Mouse (Mus musculus): ENCODE measurements around the gene Nr4a1. TPM values are rescaled to one million over a fixed set of nuclear protein-coding genes. Genes with fewer than 3 reads are reported as not detected.
A peak's percentile ranks its signal among the peaks of the same experiment; 100 is the strongest.

Nr4a1 gene
- total RNA-seq, 1 experiment from 2014 or later, result 32.7 TPM

DNA sequence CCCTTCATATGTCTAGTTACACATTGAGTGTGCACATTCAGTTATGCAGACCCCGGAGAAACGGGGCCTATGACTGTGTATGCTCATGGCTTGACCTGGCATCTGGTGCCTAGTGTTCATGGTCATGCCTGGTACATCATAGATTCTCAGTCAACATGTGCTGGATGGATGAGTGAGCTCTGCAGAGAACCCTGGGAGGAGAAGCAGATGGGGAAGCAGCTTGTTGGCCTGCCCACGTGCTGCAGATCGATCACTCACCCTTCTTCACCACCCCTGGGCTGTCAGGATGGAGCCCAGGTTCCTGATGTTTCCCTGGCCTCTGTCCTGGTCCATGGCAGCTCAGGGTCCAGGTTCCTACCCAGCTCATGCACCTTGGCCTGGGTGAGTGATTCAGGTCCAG is 52.4 kb downstream of the Nr4a1 start:
- ATAC-seq (replicated peaks; ENCODE audit: low read depth, poor library complexity, severe bottlenecking), result no peak

GRCm38 (mm10) chr15:101308440-101309348 is 54.6 kb downstream of the Nr4a1 start:
- peak; percentile 55 for ATAC-seq (replicated peaks; ENCODE audit: low read depth, poor library complexity, severe bottlenecking)

DNA sequence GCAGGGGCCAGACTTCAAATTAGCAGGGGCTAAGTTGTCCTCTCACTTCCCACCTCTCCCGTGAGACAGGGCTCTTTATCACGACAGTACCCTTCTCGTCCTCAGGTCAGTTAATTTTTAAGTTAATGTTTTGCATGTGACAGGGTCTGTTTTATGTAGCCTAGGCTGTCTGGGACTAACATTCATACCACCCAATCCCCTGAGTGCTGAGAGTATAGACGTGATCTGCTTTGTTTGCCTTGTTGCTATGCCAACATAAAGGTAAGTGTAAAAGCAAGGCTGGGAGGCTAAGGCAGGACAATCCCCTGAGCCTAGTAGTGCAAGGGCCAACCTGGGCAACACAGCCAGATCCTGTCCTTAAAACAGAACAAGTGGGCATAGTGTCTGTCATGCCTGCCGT is 55.4 kb downstream of the Nr4a1 start:
- no peak for ATAC-seq (replicated peaks; ENCODE audit: low read depth, poor library complexity, severe bottlenecking)

- no peak for ATAC-seq (replicated peaks; ENCODE audit: low read depth, poor library complexity, severe bottlenecking)
Observed at GRCm38 (mm10) chr15:101311087-101311770, 57.2 kb downstream of the Nr4a1 start.

DNA sequence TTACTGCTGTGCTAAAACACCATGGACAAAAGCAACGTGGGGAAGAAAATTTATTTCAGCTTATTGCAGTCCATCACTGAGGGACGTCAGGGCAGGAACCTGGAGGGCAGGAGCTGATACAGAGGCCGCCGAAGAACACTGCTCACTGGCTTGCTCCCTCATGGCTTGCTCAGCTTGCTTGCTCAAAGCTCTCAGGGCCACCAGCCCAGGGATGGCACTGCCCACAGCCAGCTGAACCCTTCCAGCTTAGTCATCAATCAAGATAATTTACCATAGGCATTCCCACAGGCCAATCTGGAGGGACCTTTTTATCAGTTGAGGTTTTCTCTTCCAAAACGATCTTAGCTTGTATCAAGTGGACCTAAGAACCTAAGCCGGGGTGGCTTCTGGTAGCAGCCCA is 57.9 kb downstream of the Nr4a1 start:
- no peak for ATAC-seq (replicated peaks; ENCODE audit: low read depth, poor library complexity, severe bottlenecking)

DNA sequence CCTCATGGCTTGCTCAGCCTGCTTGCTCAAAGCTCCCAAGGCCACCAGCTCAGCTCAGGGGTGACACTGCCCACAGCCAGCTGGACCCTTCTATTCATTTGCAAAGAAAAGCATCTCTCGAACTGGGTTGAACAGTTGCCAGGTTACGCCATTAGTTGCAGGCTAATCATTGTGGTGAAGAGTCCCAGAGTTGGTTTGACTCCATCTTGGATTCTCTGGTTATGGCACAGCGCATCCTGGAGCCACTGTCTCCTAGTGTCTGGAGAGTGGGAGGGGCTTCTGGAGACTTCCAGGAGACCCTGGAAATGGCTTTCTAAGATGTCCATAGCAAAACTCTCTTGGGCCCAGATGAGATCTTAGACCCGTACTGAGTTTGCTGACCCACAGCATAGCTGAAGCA is 61.3 kb downstream of the Nr4a1 start:
- ATAC-seq (replicated peaks; ENCODE audit: low read depth, poor library complexity, severe bottlenecking), result no peak

- ATAC-seq (replicated peaks; ENCODE audit: low read depth, poor library complexity, severe bottlenecking), result peak; percentile 75
Observed at GRCm38 (mm10) chr15:101315832-101316231, 61.8 kb downstream of the Nr4a1 start.

- no peak for ATAC-seq (replicated peaks; ENCODE audit: low read depth, poor library complexity, severe bottlenecking)
Observed at GRCm38 (mm10) chr15:101316279-101316912, 62.3 kb downstream of the Nr4a1 start.

DNA sequence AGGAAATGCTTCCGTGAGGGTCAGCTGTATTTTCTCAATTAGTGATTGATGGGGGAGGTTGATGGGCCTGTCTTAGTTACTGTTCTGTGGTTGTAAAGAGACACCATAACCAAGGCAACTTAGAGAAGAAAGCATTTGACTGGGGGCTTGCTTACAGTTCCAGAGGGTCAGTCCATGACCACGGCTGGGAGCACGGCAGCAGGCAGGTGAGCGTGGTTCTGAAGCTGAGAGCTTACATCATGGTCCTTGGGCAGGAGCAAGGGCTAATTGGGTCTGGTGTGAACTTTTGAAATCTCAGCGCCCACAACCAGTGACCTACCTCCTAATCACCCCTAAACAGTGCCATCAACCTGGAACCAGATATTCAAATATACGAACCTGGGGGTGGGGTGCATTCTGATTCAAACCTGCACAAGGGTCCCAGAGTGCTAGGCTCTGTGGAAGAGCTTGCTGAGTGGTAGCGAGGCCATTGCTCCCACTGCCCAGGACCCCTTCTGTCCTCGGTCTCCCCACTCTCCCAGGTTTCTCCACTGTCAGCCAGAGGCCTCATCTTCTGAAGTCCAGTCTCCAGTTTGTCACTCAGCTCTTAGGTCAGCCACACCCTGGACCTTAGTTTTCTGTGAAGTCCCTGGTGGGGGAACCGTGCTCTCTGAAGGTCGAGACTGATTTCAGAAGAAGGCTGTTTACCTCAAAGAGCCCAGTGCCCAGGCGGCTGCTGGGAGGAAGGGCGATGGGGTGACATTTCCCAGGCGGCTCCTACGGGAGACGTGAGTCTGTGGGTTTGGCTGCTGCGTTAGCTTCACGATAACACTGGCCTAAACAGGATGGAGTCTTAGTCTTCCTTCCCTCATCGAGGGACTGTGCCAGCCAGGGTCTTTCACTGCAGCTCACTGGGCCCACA is 63.1 kb downstream of the Nr4a1 start:
- no peak for ATAC-seq (replicated peaks; ENCODE audit: low read depth, poor library complexity, severe bottlenecking)

GRCm38 (mm10) chr15:101317814-101318500 is 63.9 kb downstream of the Nr4a1 start:
- peak; percentile 16 for ATAC-seq (replicated peaks; ENCODE audit: low read depth, poor library complexity, severe bottlenecking)

DNA sequence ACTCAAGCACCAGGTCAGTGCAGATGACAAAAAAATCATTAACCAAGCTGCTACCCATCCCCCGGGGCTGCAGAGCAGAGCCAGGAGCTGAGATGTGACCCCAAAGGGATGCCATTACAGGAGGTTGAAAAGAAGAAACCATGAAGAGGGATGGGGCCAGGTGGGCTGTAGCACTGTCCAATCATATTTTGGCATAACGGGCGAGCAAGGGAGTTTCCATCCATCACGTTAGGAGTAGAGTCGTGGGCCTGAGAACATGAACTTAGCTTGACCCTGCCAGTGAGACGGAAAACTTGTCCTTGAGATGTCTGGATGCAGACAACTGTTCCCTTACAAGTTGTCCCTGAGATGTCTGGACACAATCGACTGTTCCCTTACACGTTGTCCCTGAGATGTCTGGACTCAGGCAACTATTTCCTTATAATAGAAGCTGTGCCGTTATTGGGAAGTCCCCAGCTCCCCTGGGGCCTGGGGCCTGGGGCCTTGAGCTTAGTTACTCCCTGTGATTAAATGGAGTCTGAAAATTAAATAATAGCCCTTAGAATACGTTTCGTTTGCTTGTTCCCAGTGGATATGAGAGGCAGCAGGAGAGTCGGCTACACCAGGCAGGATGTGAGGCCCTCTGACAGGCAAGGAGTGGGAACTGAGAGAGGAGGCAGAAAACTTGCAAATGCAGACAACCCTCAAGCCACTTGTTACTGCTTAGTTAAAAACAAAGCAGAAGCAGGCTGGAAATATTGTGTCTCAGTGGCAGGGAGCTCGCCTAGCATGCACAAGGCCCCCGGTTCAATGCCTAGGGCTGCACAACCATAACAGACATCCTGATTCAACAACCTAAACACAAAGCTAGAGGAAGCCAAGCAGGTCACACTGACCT is 65.1 kb downstream of the Nr4a1 start:
- no peak for ATAC-seq (replicated peaks; ENCODE audit: low read depth, poor library complexity, severe bottlenecking)

- ATAC-seq (replicated peaks; ENCODE audit: low read depth, poor library complexity, severe bottlenecking), result peak; percentile 10; the same call in 1 of the 2 replicates
Observed at GRCm38 (mm10) chr15:101320010-101320617, 66.0 kb downstream of the Nr4a1 start.

GRCm38 (mm10) chr15:101320618-101321041 is 66.6 kb downstream of the Nr4a1 start:
- ATAC-seq (replicated peaks; ENCODE audit: low read depth, poor library complexity, severe bottlenecking), result peak; percentile 53

DNA sequence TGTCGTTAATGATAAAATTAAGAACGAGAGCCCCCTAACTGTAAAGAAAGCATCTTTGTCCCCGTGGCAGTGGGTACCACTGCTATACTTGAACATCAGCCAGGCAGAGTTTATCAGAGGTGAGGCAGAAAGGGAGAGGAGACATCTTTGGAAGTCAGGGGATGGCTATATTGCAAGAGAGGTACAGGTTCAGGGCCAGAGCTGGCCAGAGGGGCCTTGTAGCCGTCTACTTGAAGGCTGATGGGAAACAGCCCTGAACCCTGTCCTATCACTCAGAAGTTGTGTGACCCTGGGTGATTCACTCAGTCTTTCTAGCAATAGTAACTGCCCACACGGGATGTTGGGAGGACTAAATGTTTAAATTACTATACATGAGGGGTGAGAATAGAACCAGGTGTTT is 67.1 kb downstream of the Nr4a1 start:
- ATAC-seq (replicated peaks; ENCODE audit: low read depth, poor library complexity, severe bottlenecking), result peak; percentile 1; the same call in 1 of the 2 replicates

DNA sequence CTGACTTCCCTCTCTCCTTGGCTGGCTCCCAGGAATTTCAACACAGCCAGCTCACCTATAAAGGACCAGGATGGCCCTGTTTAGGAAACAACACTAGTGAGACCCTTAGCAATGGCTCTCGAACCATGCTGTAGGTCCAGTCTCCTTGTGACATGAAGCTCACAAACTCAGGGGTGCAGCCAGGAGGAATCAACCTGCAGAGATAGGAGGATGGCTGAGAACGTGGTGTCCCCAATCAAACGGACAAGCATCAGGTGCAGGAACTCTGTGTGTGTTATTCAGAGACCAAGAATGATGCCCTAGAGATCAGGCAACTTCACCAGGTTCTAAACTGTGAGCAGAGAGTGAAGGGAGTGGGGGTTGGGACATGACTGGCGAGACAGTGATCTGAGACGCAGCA is 68.0 kb downstream of the Nr4a1 start:
- ATAC-seq (replicated peaks; ENCODE audit: low read depth, poor library complexity, severe bottlenecking), result no peak

GRCm38 (mm10) chr15:101322640-101323039 is 68.6 kb downstream of the Nr4a1 start:
- ATAC-seq (replicated peaks; ENCODE audit: low read depth, poor library complexity, severe bottlenecking), result no peak

GRCm38 (mm10) chr15:101323511-101323910 is 69.4 kb downstream of the Nr4a1 start:
- no peak for ATAC-seq (replicated peaks; ENCODE audit: low read depth, poor library complexity, severe bottlenecking)
